Mouse (Mus musculus): ENCODE results near the gene Tssk6. TPM values are rescaled to one million over a fixed set of nuclear protein-coding genes. Genes with fewer than 3 reads are reported as not detected.
A peak's percentile ranks its signal among the peaks of the same experiment; 100 is the strongest.
"Not testable (repeated sequence)": the region's sequence is repeated elsewhere in the genome, so short reads cannot be mapped to it uniquely, and the experiment has no call there.

Gene Tssk6
- polyA plus RNA-seq, 2 experiments = 0.84 to 4.1 TPM

DNA sequence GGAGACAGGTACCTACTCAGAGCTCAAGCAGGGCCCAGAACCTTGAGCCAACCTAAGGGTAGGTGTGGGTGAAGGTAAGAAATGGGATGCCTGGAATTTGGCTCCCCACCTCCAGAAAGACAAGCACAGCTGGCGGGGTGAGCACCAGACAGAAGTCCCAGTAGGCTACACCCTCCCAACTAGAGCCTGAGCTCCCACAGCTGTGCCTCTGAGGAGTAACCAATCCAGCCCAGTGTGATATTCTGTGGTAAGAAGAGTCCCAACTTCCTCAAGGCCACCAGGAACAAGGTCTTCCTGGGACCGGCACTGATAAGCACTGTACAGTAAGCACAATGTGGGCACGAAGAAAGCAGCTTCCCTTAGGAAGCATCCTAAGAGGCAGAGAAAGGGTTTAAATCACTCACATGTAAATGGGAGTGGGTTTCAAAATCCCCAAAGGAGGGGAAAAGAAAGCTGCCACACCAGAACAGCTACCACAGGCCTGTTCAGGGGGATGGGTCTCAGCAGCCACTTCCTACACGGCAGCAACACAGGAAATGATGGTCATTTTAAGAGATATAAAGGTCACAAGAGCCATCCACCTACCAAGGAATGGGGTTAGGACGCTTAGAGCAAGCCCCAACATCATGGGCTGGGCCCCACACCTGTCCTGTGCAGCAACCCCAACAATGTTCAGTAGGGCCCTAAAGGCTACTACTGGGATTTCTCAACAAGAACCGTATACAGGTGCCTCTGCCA lies 36.4 kb downstream of the Tssk6 start:
- Histone ChIP-seq H3K4me2 (replicated peaks; ENCODE audit: low read depth, low read length, severe bottlenecking) (no peak overlapping the region), H3K9ac (ENCODE audit: low read depth, low read length, severe bottlenecking) (no peak overlapping the region), H3K36me3 (ENCODE audit: control insufficient read depth, insufficient read depth, low read length) (peaks cover 30% of the 10 kb centered on the region), H3K27ac (replicated peaks; ENCODE audit: low read depth, low read length) (no peak overlapping the region), H3K9me3 (ENCODE audit: control insufficient read depth, low read length) (no peaks in the 10 kb centered on the region), H3K4me1 (ENCODE audit: control insufficient read depth, insufficient read depth, low read length) (peaks cover 8% of the 10 kb centered on the region; the same call in 1 of the 2 replicates), H3K27me3 (ENCODE audit: control insufficient read depth, insufficient read depth, low read length) (no peaks in the 10 kb centered on the region), H3K4me3 (replicated peaks; ENCODE audit: low read length) (no peak overlapping the region)
- no peak for TF ChIP-seq POLR2A (IDR thresholded peaks at IDR 0.05; ENCODE audit: borderline replicate concordance, extremely low read depth, insufficient read depth, insufficient read length)
- no peak for DNase-seq (ENCODE audit: low spot score)
- WGBS = 74% methylated on average over 6 of the region's 6 CpGs
- ATAC-seq (ENCODE audit: low FRiP score, low read depth) = no peak

- Histone ChIP-seq H3K4me2 (replicated peaks; ENCODE audit: low read depth, low read length, severe bottlenecking) (no peak overlapping the region), H3K36me3 (ENCODE audit: control insufficient read depth, insufficient read depth, low read length) (peaks cover 18% of the 10 kb centered on the region), H3K27me3 (ENCODE audit: control insufficient read depth, insufficient read depth, low read length) (no peaks in the 10 kb centered on the region), H3K9me3 (ENCODE audit: control insufficient read depth, low read length) (no peaks in the 10 kb centered on the region), H3K9ac (ENCODE audit: low read depth, low read length, severe bottlenecking) (no peak overlapping the region), H3K27ac (replicated peaks; ENCODE audit: low read depth, low read length) (no peak overlapping the region), H3K4me3 (replicated peaks; ENCODE audit: low read length) (no peak overlapping the region), H3K4me1 (ENCODE audit: control insufficient read depth, insufficient read depth, low read length) (peaks cover 8% of the 10 kb centered on the region; the same call in 1 of the 2 replicates)
- ATAC-seq (ENCODE audit: low FRiP score, low read depth) (peak; percentile 85; the same call in 1 of the 2 replicates), DNase-seq (ENCODE audit: low spot score) (peak; percentile 58)
- no peak for TF ChIP-seq POLR2A (IDR thresholded peaks at IDR 0.05; ENCODE audit: borderline replicate concordance, extremely low read depth, insufficient read depth, insufficient read length)
- 19% methylated on average over 3 of the region's 3 CpGs for WGBS
Measured at GRCm38 (mm10) chr8:69939633-69940032, 37.6 kb downstream of the Tssk6 start.

DNA sequence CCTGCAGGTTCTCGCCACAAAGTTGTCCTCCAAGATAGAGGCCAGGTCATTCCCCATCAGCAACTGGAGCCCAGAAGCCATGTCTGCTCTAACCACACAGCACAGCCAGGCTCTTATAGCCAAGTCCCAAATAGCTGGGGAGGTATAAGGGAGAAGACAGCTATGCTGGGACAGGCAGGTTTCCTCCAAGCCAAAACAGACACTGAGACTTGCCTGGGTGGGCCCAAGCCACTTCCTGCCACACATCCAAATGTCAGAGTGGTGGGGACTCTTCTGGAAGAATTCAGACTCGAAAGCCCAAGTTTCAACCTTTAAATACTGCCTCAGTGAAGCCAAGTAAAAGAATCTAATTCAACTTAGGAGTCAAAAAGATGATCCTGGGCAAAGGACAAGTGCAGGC lies 38.4 kb downstream of the Tssk6 start:
- no peaks in the 10 kb centered on the region for H3K27me3 ChIP-seq (ENCODE audit: control insufficient read depth, insufficient read depth, low read length)
- H3K27ac ChIP-seq (replicated peaks; ENCODE audit: low read depth, low read length) = no peak overlapping the region
- no peak overlapping the region for H3K4me2 ChIP-seq (replicated peaks; ENCODE audit: low read depth, low read length, severe bottlenecking)
- no peak for DNase-seq (ENCODE audit: low spot score)
- H3K36me3 ChIP-seq (ENCODE audit: control insufficient read depth, insufficient read depth, low read length) = peaks cover 11% of the 10 kb centered on the region
- WGBS = 88% methylated on average over 2 of the region's 2 CpGs
- no peak overlapping the region for H3K4me3 ChIP-seq (replicated peaks; ENCODE audit: low read length)
- peaks cover 8% of the 10 kb centered on the region; the same call in 1 of the 2 replicates for H3K4me1 ChIP-seq (ENCODE audit: control insufficient read depth, insufficient read depth, low read length)
- ATAC-seq (ENCODE audit: low FRiP score, low read depth) = no peak
- TF ChIP-seq POLR2A (IDR thresholded peaks at IDR 0.05; ENCODE audit: borderline replicate concordance, extremely low read depth, insufficient read depth, insufficient read length) = no peak
- no peak overlapping the region for H3K9ac ChIP-seq (ENCODE audit: low read depth, low read length, severe bottlenecking)
- no peaks in the 10 kb centered on the region for H3K9me3 ChIP-seq (ENCODE audit: control insufficient read depth, low read length)

DNA sequence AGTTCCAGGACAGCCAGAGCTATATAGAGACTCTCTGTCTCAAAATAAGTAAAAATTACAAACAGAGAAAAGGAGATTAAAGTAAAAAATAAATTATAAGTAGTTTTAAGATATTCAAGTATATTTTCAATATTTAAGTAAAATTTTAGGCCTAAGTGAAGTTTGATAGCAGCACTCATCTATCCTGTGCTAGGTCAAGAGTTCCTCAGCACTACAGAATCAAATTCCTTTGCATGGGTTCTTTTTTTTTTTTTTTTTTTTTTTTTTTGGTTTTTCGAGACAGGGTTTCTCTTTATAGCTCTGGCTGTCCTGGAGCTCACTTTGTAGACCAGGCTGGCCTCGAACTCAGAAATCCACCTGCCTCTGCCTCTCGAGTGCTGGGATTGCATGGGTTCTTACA lies 40.5 kb downstream of the Tssk6 start:
- not testable (repeated sequence) for H3K36me3 ChIP-seq (ENCODE audit: control insufficient read depth, insufficient read depth, low read length); H3K4me3 ChIP-seq (replicated peaks; ENCODE audit: low read length); ATAC-seq (ENCODE audit: low FRiP score, low read depth); H3K9me3 ChIP-seq (ENCODE audit: control insufficient read depth, low read length); H3K27me3 ChIP-seq (ENCODE audit: control insufficient read depth, insufficient read depth, low read length); H3K9ac ChIP-seq (ENCODE audit: low read depth, low read length, severe bottlenecking); H3K4me2 ChIP-seq (replicated peaks; ENCODE audit: low read depth, low read length, severe bottlenecking); DNase-seq (ENCODE audit: low spot score); H3K4me1 ChIP-seq (ENCODE audit: control insufficient read depth, insufficient read depth, low read length); H3K27ac ChIP-seq (replicated peaks; ENCODE audit: low read depth, low read length)
- WGBS = 89% methylated on average over 2 of the region's 3 CpGs

DNA sequence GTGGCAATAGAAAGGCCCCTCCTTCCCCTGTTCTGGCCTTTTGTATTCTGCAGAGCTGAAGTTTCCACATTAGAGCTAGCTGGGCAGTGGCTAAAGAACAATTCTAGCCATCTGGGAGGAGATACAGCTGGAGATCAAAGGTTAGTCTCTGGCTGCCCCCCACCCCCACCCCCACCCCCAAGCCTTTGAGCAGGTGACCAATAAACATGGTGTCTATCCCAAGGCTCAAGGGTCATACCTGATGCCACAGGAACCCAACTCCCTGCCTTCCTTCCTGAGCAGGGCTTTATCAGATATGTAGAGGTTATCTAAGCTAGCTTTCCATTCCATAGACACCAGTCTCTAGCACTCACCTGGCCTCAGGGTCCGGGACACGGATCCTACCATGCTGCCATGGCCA lies 48.3 kb downstream of the Tssk6 start:
- Histone ChIP-seq H3K4me3 (replicated peaks; ENCODE audit: low read length) (no peak overlapping the region), H3K9me3 (ENCODE audit: control insufficient read depth, low read length) (no peaks in the 10 kb centered on the region), H3K27me3 (ENCODE audit: control insufficient read depth, insufficient read depth, low read length) (no peaks in the 10 kb centered on the region), H3K9ac (ENCODE audit: low read depth, low read length, severe bottlenecking) (no peak overlapping the region), H3K27ac (replicated peaks; ENCODE audit: low read depth, low read length) (no peak overlapping the region), H3K36me3 (ENCODE audit: control insufficient read depth, insufficient read depth, low read length) (peaks cover 32% of the 10 kb centered on the region), H3K4me2 (replicated peaks; ENCODE audit: low read depth, low read length, severe bottlenecking) (no peak overlapping the region), H3K4me1 (ENCODE audit: control insufficient read depth, insufficient read depth, low read length) (no peaks in the 10 kb centered on the region)
- no peak for TF ChIP-seq POLR2A (IDR thresholded peaks at IDR 0.05; ENCODE audit: borderline replicate concordance, extremely low read depth, insufficient read depth, insufficient read length)
- ATAC-seq (ENCODE audit: low FRiP score, low read depth) (no peak), DNase-seq (ENCODE audit: low spot score) (no peak)
- WGBS = 100% methylated on average over 2 of the region's 2 CpGs

Other genes with a start within 250 kb of the Tssk6 start
- 2.1 and 2.2 TPM in 2 replicates for gene Zfp964, start 247.7 kb upstream of the Tssk6 start, polyA plus RNA-seq (2012; rRNA removed)
- 1.5 and 1.8 TPM in 2 replicates for gene Zfp964, start 247.7 kb upstream of the Tssk6 start, polyA plus RNA-seq (2014; fragmentation: Nextera tagmentation; extraction: Ambion mirVana)
- 11.5 and 16.8 TPM in 2 replicates for gene Zfp869, start 191.5 kb upstream of the Tssk6 start, polyA plus RNA-seq (2012; rRNA removed)
- 32.4 and 32.5 TPM in 2 replicates for gene Zfp869, start 191.5 kb upstream of the Tssk6 start, polyA plus RNA-seq (2014; fragmentation: Nextera tagmentation; extraction: Ambion mirVana)
- 9.3 and 10.0 TPM in 2 replicates for gene Zfp963, start 152.2 kb upstream of the Tssk6 start, polyA plus RNA-seq (2012; rRNA removed)
- 8.2 and 8.7 TPM in 2 replicates for gene Zfp963, start 152.2 kb upstream of the Tssk6 start, polyA plus RNA-seq (2014; fragmentation: Nextera tagmentation; extraction: Ambion mirVana)
- 1.1 TPM in 1 of 2 replicates, not detected in the other for gene Gm20422, start 127.3 kb upstream of the Tssk6 start, polyA plus RNA-seq (2012; rRNA removed)
- gene Gm20422, start 127.3 kb upstream of the Tssk6 start, polyA plus RNA-seq (2014; fragmentation: Nextera tagmentation; extraction: Ambion mirVana) = 0.62 and 1.5 TPM in 2 replicates
- 79.7 and 118 TPM in 2 replicates for gene Atp13a1, start 111.0 kb upstream of the Tssk6 start, polyA plus RNA-seq (2012; rRNA removed)
- gene Atp13a1, start 111.0 kb upstream of the Tssk6 start, polyA plus RNA-seq (2014; fragmentation: Nextera tagmentation; extraction: Ambion mirVana) = 44.8 and 47.8 TPM in 2 replicates
- gene Zfp866, start 111.0 kb upstream of the Tssk6 start, polyA plus RNA-seq (2012; rRNA removed) = 24.8 and 29.5 TPM in 2 replicates
- gene Zfp866, start 111.0 kb upstream of the Tssk6 start, polyA plus RNA-seq (2014; fragmentation: Nextera tagmentation; extraction: Ambion mirVana) = 30.6 and 36.0 TPM in 2 replicates
- 25.4 and 27.8 TPM in 2 replicates for gene Gmip, start 93.5 kb upstream of the Tssk6 start, polyA plus RNA-seq (2012; rRNA removed)
- 7.7 and 8.5 TPM in 2 replicates for gene Gmip, start 93.5 kb upstream of the Tssk6 start, polyA plus RNA-seq (2014; fragmentation: Nextera tagmentation; extraction: Ambion mirVana)
- 4.1 and 6.4 TPM in 2 replicates for gene Lpar2, start 79.8 kb upstream of the Tssk6 start, polyA plus RNA-seq (2012; rRNA removed)
- 1.5 TPM in 2 replicates for gene Lpar2, start 79.8 kb upstream of the Tssk6 start, polyA plus RNA-seq (2014; fragmentation: Nextera tagmentation; extraction: Ambion mirVana)
- 6.3 and 6.6 TPM in 2 replicates for gene Pbx4, start 69.7 kb upstream of the Tssk6 start, polyA plus RNA-seq (2012; rRNA removed)
- gene Pbx4, start 69.7 kb upstream of the Tssk6 start, polyA plus RNA-seq (2014; fragmentation: Nextera tagmentation; extraction: Ambion mirVana) = 5.2 and 6.8 TPM in 2 replicates
- 2.6 and 3.6 TPM in 2 replicates for gene Cilp2, start 14.5 kb upstream of the Tssk6 start, polyA plus RNA-seq (2012; rRNA removed)
- gene Cilp2, start 14.5 kb upstream of the Tssk6 start, polyA plus RNA-seq (2014; fragmentation: Nextera tagmentation; extraction: Ambion mirVana) = 1.5 and 1.9 TPM in 2 replicates
- gene Ndufa13, start 374 bp downstream of the Tssk6 start, polyA plus RNA-seq (2012; rRNA removed) = 85.3 and 97.4 TPM in 2 replicates
- 187 and 190 TPM in 2 replicates for gene Ndufa13, start 374 bp downstream of the Tssk6 start, polyA plus RNA-seq (2014; fragmentation: Nextera tagmentation; extraction: Ambion mirVana)
- gene Yjefn3, start 528 bp downstream of the Tssk6 start, polyA plus RNA-seq (2012; rRNA removed) = 5.4 and 8.6 TPM in 2 replicates
- 4.2 and 5.5 TPM in 2 replicates for gene Yjefn3, start 528 bp downstream of the Tssk6 start, polyA plus RNA-seq (2014; fragmentation: Nextera tagmentation; extraction: Ambion mirVana)
- 49.2 and 62.3 TPM in 2 replicates for gene Gatad2a, start 94.2 kb downstream of the Tssk6 start, polyA plus RNA-seq (2012; rRNA removed)
- 65.0 and 78.3 TPM in 2 replicates for gene Gatad2a, start 94.2 kb downstream of the Tssk6 start, polyA plus RNA-seq (2014; fragmentation: Nextera tagmentation; extraction: Ambion mirVana)
- gene Mau2, start 140.6 kb downstream of the Tssk6 start, polyA plus RNA-seq (2012; rRNA removed) = 85.5 and 124 TPM in 2 replicates
- 50.5 and 51.8 TPM in 2 replicates for gene Mau2, start 140.6 kb downstream of the Tssk6 start, polyA plus RNA-seq (2014; fragmentation: Nextera tagmentation; extraction: Ambion mirVana)
- 21.3 and 25.4 TPM in 2 replicates for gene Sugp1, start 140.6 kb downstream of the Tssk6 start, polyA plus RNA-seq (2012; rRNA removed)
- 32.6 and 34.4 TPM in 2 replicates for gene Sugp1, start 140.6 kb downstream of the Tssk6 start, polyA plus RNA-seq (2014; fragmentation: Nextera tagmentation; extraction: Ambion mirVana)
- 5.2 and 7.2 TPM in 2 replicates for gene Tm6sf2, start 170.7 kb downstream of the Tssk6 start, polyA plus RNA-seq (2012; rRNA removed)
- 0.54 and 1.2 TPM in 2 replicates for gene Tm6sf2, start 170.7 kb downstream of the Tssk6 start, polyA plus RNA-seq (2014; fragmentation: Nextera tagmentation; extraction: Ambion mirVana)
- 0.23 and 0.38 TPM in 2 replicates for gene Hapln4, start 181.3 kb downstream of the Tssk6 start, polyA plus RNA-seq (2012; rRNA removed)
- 0.41 TPM in 1 of 2 replicates, not detected in the other for gene Hapln4, start 181.3 kb downstream of the Tssk6 start, polyA plus RNA-seq (2014; fragmentation: Nextera tagmentation; extraction: Ambion mirVana)
- 0.58 and 0.59 TPM in 2 replicates for gene Ncan, start 218.7 kb downstream of the Tssk6 start, polyA plus RNA-seq (2012; rRNA removed)
- gene Ncan, start 218.7 kb downstream of the Tssk6 start, polyA plus RNA-seq (2014; fragmentation: Nextera tagmentation; extraction: Ambion mirVana) = 0.25 and 0.48 TPM in 2 replicates
- gene Nr2c2ap, start 229.1 kb downstream of the Tssk6 start, polyA plus RNA-seq (2012; rRNA removed) = 17.4 and 19.3 TPM in 2 replicates
- 18.3 and 20.8 TPM in 2 replicates for gene Nr2c2ap, start 229.1 kb downstream of the Tssk6 start, polyA plus RNA-seq (2014; fragmentation: Nextera tagmentation; extraction: Ambion mirVana)
- gene Rfxank, start 237.0 kb downstream of the Tssk6 start, polyA plus RNA-seq (2012; rRNA removed) = 33.5 and 38.6 TPM in 2 replicates
- gene Rfxank, start 237.0 kb downstream of the Tssk6 start, polyA plus RNA-seq (2014; fragmentation: Nextera tagmentation; extraction: Ambion mirVana) = 17.6 and 17.8 TPM in 2 replicates
- gene Borcs8, start 237.3 kb downstream of the Tssk6 start, polyA plus RNA-seq (2012; rRNA removed) = 84.2 and 89.1 TPM in 2 replicates
- gene Borcs8, start 237.3 kb downstream of the Tssk6 start, polyA plus RNA-seq (2014; fragmentation: Nextera tagmentation; extraction: Ambion mirVana) = 61.4 and 61.8 TPM in 2 replicates
- 0.67 and 0.82 TPM in 2 replicates for gene Mef2b, start 237.5 kb downstream of the Tssk6 start, polyA plus RNA-seq (2012; rRNA removed)
- gene Mef2b, start 237.5 kb downstream of the Tssk6 start, polyA plus RNA-seq (2014; fragmentation: Nextera tagmentation; extraction: Ambion mirVana) = 0.37 TPM in 1 of 2 replicates, not detected in the other

Measured in limb, embryonic 14.5 days (tissue).